Mouse (Mus musculus) liver, postnatal 0 days (tissue): Measurements from ENCODE around the gene Bbs9.

Experiments used
- CTCF ChIP-seq: sonication (generic); IDR thresholded peaks from 2 replicates; pipeline ENCODE4 v1.5.1; 2016; ENCODE audit warnings: antibody characterized with exemption, low read depth
- EP300 ChIP-seq: IDR thresholded peaks from 2 replicates; pipeline ENCODE4 v1.6.1; 2016; ENCODE audit warnings: antibody characterized with exemption, low read depth, mild to moderate bottlenecking

- no peak for TF ChIP-seq CTCF
- no peak for TF ChIP-seq EP300
Observed at GRCm38 (mm10) chr9:22823856-22824255, 348.3 kb downstream of the Bbs9 start.
